Mouse (Mus musculus): Measurements from ENCODE around the gene Tm4sf4. TPM values are rescaled to one million over a fixed set of nuclear protein-coding genes. Genes with fewer than 3 reads are reported as not detected.

Tm4sf4 gene
- 0.08 TPM in 1 of 2 replicates, not detected in the other for polyA plus RNA-seq (2014; fragmentation: Nextera tagmentation; extraction: Ambion mirVana)

GRCm38 (mm10) chr3:57425089-57425730 is at the start of gene Tm4sf4:
TSS of gene Tm4sf4 (plus strand) at chr3:57425314.
- no peak within 1 kb of the TSS for H3K27ac ChIP-seq (ENCODE audit: low read depth, low read length)
- DNase-seq (ENCODE audit: low spot score, missing footprints) = no peak
- no peaks in the 10 kb centered on the region for H3K4me1 ChIP-seq (ENCODE audit: control insufficient read depth, insufficient read depth, low read length)
- no peak within 1 kb of the TSS for H3K4me2 ChIP-seq
- H3K36me3 ChIP-seq (ENCODE audit: control insufficient read depth, insufficient read depth, low read length) = no peaks in the 10 kb centered on the region
- H3K4me3 ChIP-seq (ENCODE audit: low read depth, low read length) = no peak within 1 kb of the TSS
- no peak within 1 kb of the TSS for H3K9ac ChIP-seq (ENCODE audit: low read length)
- WGBS = 72% methylated on average over 10 of the region's 10 CpGs
- no peaks in the 10 kb centered on the region for H3K9me3 ChIP-seq (ENCODE audit: control insufficient read depth, low read length)
- no peaks in the 10 kb centered on the region for H3K27me3 ChIP-seq (ENCODE audit: control insufficient read depth, insufficient read depth, low read length)
- ATAC-seq (ENCODE audit: low FRiP score) = no peak

GRCm38 (mm10) chr3:57386423-57386822 is 38.7 kb upstream of the Tm4sf4 start:
- Histone ChIP-seq H3K4me2 (no peak overlapping the region), H3K4me3 (ENCODE audit: low read depth, low read length) (no peak overlapping the region), H3K36me3 (ENCODE audit: control insufficient read depth, insufficient read depth, low read length) (no peaks in the 10 kb centered on the region), H3K4me1 (ENCODE audit: control insufficient read depth, insufficient read depth, low read length) (no peaks in the 10 kb centered on the region), H3K27ac (ENCODE audit: low read depth, low read length) (no peak overlapping the region), H3K9me3 (ENCODE audit: control insufficient read depth, low read length) (no peaks in the 10 kb centered on the region), H3K27me3 (ENCODE audit: control insufficient read depth, insufficient read depth, low read length) (no peaks in the 10 kb centered on the region), H3K9ac (ENCODE audit: low read length) (no peak overlapping the region)
- 90% methylated on average over 6 of the region's 6 CpGs for WGBS
- DNase-seq (ENCODE audit: low spot score, missing footprints) (no peak), ATAC-seq (ENCODE audit: low FRiP score) (no peak)

GRCm38 (mm10) chr3:57386895-57387294 is 38.2 kb upstream of the Tm4sf4 start:
- no peak overlapping the region for H3K4me3 ChIP-seq (ENCODE audit: low read depth, low read length)
- 82% methylated on average over 2 of the region's 2 CpGs for WGBS
- ATAC-seq (ENCODE audit: low FRiP score) (no peak), DNase-seq (ENCODE audit: low spot score, missing footprints) (no peak)
- no peaks in the 10 kb centered on the region for H3K9me3 ChIP-seq (ENCODE audit: control insufficient read depth, low read length)
- H3K4me2 ChIP-seq = no peak overlapping the region
- H3K27me3 ChIP-seq (ENCODE audit: control insufficient read depth, insufficient read depth, low read length) = no peaks in the 10 kb centered on the region
- no peaks in the 10 kb centered on the region for H3K36me3 ChIP-seq (ENCODE audit: control insufficient read depth, insufficient read depth, low read length)
- H3K27ac ChIP-seq (ENCODE audit: low read depth, low read length) = no peak overlapping the region
- no peaks in the 10 kb centered on the region for H3K4me1 ChIP-seq (ENCODE audit: control insufficient read depth, insufficient read depth, low read length)
- no peak overlapping the region for H3K9ac ChIP-seq (ENCODE audit: low read length)

- H3K27me3 ChIP-seq (ENCODE audit: control insufficient read depth, insufficient read depth, low read length) = no peaks in the 10 kb centered on the region
- H3K4me2 ChIP-seq = no peak overlapping the region
- 71% methylated on average over 2 of the region's 2 CpGs for WGBS
- H3K27ac ChIP-seq (ENCODE audit: low read depth, low read length) = no peak overlapping the region
- no peak overlapping the region for H3K9ac ChIP-seq (ENCODE audit: low read length)
- H3K9me3 ChIP-seq (ENCODE audit: control insufficient read depth, low read length) = no peaks in the 10 kb centered on the region
- no peaks in the 10 kb centered on the region for H3K4me1 ChIP-seq (ENCODE audit: control insufficient read depth, insufficient read depth, low read length)
- ATAC-seq (ENCODE audit: low FRiP score) (no peak), DNase-seq (ENCODE audit: low spot score, missing footprints) (no peak)
- H3K36me3 ChIP-seq (ENCODE audit: control insufficient read depth, insufficient read depth, low read length) = no peaks in the 10 kb centered on the region
- no peak overlapping the region for H3K4me3 ChIP-seq (ENCODE audit: low read depth, low read length)
These were observed 37.5 kb upstream of the Tm4sf4 start for GRCm38 (mm10) chr3:57387593-57387992.

- Histone ChIP-seq H3K4me1 (ENCODE audit: control insufficient read depth, insufficient read depth, low read length) (no peaks in the 10 kb centered on the region), H3K36me3 (ENCODE audit: control insufficient read depth, insufficient read depth, low read length) (no peaks in the 10 kb centered on the region), H3K27me3 (ENCODE audit: control insufficient read depth, insufficient read depth, low read length) (no peaks in the 10 kb centered on the region), H3K4me2 (no peak overlapping the region), H3K9ac (ENCODE audit: low read length) (no peak overlapping the region), H3K9me3 (ENCODE audit: control insufficient read depth, low read length) (no peaks in the 10 kb centered on the region), H3K27ac (ENCODE audit: low read depth, low read length) (no peak overlapping the region), H3K4me3 (ENCODE audit: low read depth, low read length) (no peak overlapping the region)
- DNase-seq (ENCODE audit: low spot score, missing footprints) (no peak), ATAC-seq (ENCODE audit: low FRiP score) (no peak)
- 88% methylated on average over 4 of the region's 4 CpGs for WGBS
These were observed 13.6 kb upstream of the Tm4sf4 start for GRCm38 (mm10) chr3:57411535-57411934.

- no peaks in the 10 kb centered on the region for H3K36me3 ChIP-seq (ENCODE audit: control insufficient read depth, insufficient read depth, low read length)
- H3K4me3 ChIP-seq (ENCODE audit: low read depth, low read length) = no peak overlapping the region
- no peak overlapping the region for H3K27ac ChIP-seq (ENCODE audit: low read depth, low read length)
- no peaks in the 10 kb centered on the region for H3K9me3 ChIP-seq (ENCODE audit: control insufficient read depth, low read length)
- ATAC-seq (ENCODE audit: low FRiP score) = no peak
- H3K9ac ChIP-seq (ENCODE audit: low read length) = no peak overlapping the region
- no peak for DNase-seq (ENCODE audit: low spot score, missing footprints)
- H3K27me3 ChIP-seq (ENCODE audit: control insufficient read depth, insufficient read depth, low read length) = no peaks in the 10 kb centered on the region
- no peak overlapping the region for H3K4me2 ChIP-seq
- H3K4me1 ChIP-seq (ENCODE audit: control insufficient read depth, insufficient read depth, low read length) = no peaks in the 10 kb centered on the region
- 56% methylated on average over 2 of the region's 2 CpGs for WGBS
These were observed 4.9 kb upstream of the Tm4sf4 start for GRCm38 (mm10) chr3:57420233-57420632.

- H3K27me3 ChIP-seq (ENCODE audit: control insufficient read depth, insufficient read depth, low read length) = no peaks in the 10 kb centered on the region
- no peak overlapping the region for H3K27ac ChIP-seq (ENCODE audit: low read depth, low read length)
- no peak overlapping the region for H3K9ac ChIP-seq (ENCODE audit: low read length)
- no peak for DNase-seq (ENCODE audit: low spot score, missing footprints)
- no peak for ATAC-seq (ENCODE audit: low FRiP score)
- WGBS = 91% methylated on average over 1 of the region's 1 CpGs
- H3K4me3 ChIP-seq (ENCODE audit: low read depth, low read length) = no peak overlapping the region
- no peaks in the 10 kb centered on the region for H3K9me3 ChIP-seq (ENCODE audit: control insufficient read depth, low read length)
- H3K4me1 ChIP-seq (ENCODE audit: control insufficient read depth, insufficient read depth, low read length) = no peaks in the 10 kb centered on the region
- no peaks in the 10 kb centered on the region for H3K36me3 ChIP-seq (ENCODE audit: control insufficient read depth, insufficient read depth, low read length)
- no peak overlapping the region for H3K4me2 ChIP-seq
These were observed 4.5 kb upstream of the Tm4sf4 start for GRCm38 (mm10) chr3:57420660-57421059.

GRCm38 (mm10) chr3:57426351-57426750 is 1.2 kb downstream of the Tm4sf4 start:
- 92% methylated on average over 11 of the region's 11 CpGs for WGBS

GRCm38 (mm10) chr3:57428682-57429464 is 3.8 kb downstream of the Tm4sf4 start:
- DNase-seq (ENCODE audit: low spot score, missing footprints) (no peak), ATAC-seq (ENCODE audit: low FRiP score) (no peak)
- Histone ChIP-seq H3K9ac (ENCODE audit: low read length) (no peak overlapping the region), H3K27me3 (ENCODE audit: control insufficient read depth, insufficient read depth, low read length) (no peaks in the 10 kb centered on the region), H3K9me3 (ENCODE audit: control insufficient read depth, low read length) (no peaks in the 10 kb centered on the region), H3K4me1 (ENCODE audit: control insufficient read depth, insufficient read depth, low read length) (no peaks in the 10 kb centered on the region), H3K36me3 (ENCODE audit: control insufficient read depth, insufficient read depth, low read length) (no peaks in the 10 kb centered on the region), H3K4me2 (no peak overlapping the region), H3K4me3 (ENCODE audit: low read depth, low read length) (no peak overlapping the region), H3K27ac (ENCODE audit: low read depth, low read length) (no peak overlapping the region)
- 55% methylated on average over 5 of the region's 5 CpGs for WGBS

More at GRCm38 (mm10) chr3:57426351-57426750, 1.2 kb downstream of the Tm4sf4 start:
- no peak overlapping the region for H3K4me3 ChIP-seq (ENCODE audit: low read depth, low read length)
- no peak for ATAC-seq (ENCODE audit: low FRiP score)
- no peaks in the 10 kb centered on the region for H3K9me3 ChIP-seq (ENCODE audit: control insufficient read depth, low read length)
- no peak overlapping the region for H3K9ac ChIP-seq (ENCODE audit: low read length)
- no peaks in the 10 kb centered on the region for H3K4me1 ChIP-seq (ENCODE audit: control insufficient read depth, insufficient read depth, low read length)
- no peaks in the 10 kb centered on the region for H3K27me3 ChIP-seq (ENCODE audit: control insufficient read depth, insufficient read depth, low read length)
- H3K36me3 ChIP-seq (ENCODE audit: control insufficient read depth, insufficient read depth, low read length) = no peaks in the 10 kb centered on the region
- DNase-seq (ENCODE audit: low spot score, missing footprints) = no peak
- no peak overlapping the region for H3K4me2 ChIP-seq
- no peak overlapping the region for H3K27ac ChIP-seq (ENCODE audit: low read depth, low read length)
